Mouse (Mus musculus): ENCODE data around the gene Olfr714. TPM values are rescaled to one million over a fixed set of nuclear protein-coding genes. Genes with fewer than 3 reads are reported as not detected.

Olfr714 gene
- not detected in 2 replicates for polyA plus RNA-seq (2012)

GRCm38 (mm10) chr7:107070681-107071080 is at the start of gene Olfr714:
Gene Olfr714, plus strand, starts transcription at chr7:107070981.

DNA sequence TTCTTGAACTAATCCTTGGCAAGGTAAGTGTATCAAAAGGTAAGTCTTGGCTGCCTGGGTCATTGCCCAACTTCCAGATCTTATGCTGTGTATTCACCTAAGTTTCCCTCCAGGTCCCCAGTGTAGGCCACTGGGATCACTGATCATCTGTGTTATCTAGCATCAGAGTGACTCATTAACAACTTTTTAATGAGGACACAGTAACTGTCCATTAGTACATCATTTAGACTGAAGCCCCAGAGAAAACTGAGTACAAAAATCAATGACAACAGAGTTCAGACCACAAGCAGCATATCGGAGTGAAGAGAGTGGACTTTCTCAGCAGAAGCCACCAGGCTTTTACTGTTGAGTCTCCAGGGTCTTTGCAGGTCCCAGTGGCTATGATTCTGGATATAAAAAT is 39.9 kb upstream of the Olfr714 start, which contains the start of gene Olfr713:
Gene Olfr713 (plus strand): TSS at position 301 of the 400 bp plus-strand sequence.

DNA sequence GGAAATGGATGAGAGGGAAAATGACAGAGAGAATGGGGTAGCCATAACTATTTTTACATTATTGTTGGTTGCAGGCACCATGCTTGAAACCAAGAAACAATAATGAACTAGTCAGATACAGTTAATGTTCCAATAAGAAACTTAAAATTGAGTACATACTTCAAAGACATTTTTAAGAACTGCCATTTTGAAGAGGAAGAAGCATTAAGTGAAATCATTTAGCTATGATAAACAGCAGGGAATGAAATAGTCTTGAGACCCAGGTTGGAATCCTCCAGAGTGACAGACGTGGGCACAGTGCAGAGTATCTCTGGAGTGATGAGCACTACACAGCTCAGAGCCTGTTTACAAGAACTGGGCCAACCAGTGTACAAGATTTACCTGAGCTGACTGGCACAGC is 22.1 kb downstream of the Olfr714 start, which contains the start of gene Olfr17:
Gene Olfr17 (plus strand): TSS at position 301 of the 400 bp plus-strand sequence.

GRCm38 (mm10) chr7:107110269-107110668 is 39.5 kb downstream of the Olfr714 start, which contains the start of gene Olfr715b:
Gene Olfr715b, minus strand, starts transcription at chr7:107110369.

Other genes starting within 250 kb of the Olfr714 start
- gene Olfr702, start 237.1 kb upstream of the Olfr714 start, polyA plus RNA-seq (2012): not detected in 2 replicates
- not detected in 2 replicates for gene Olfr703, start 227.6 kb upstream of the Olfr714 start, polyA plus RNA-seq (2012)
- not detected in 2 replicates for gene Olfr704, start 207.8 kb upstream of the Olfr714 start, polyA plus RNA-seq (2012)
- gene Olfr705, start 194.1 kb upstream of the Olfr714 start, polyA plus RNA-seq (2012): not detected in 2 replicates
- gene Olfr706, start 182.8 kb upstream of the Olfr714 start, polyA plus RNA-seq (2012): not detected in 2 replicates
- gene Olfr707, start 169.7 kb upstream of the Olfr714 start, polyA plus RNA-seq (2012): not detected in 2 replicates
- not detected in 2 replicates for gene Olfr1532-ps1, start 163.0 kb upstream of the Olfr714 start, polyA plus RNA-seq (2012)
- not detected in 2 replicates for gene Olfr709-ps1, start 138.8 kb upstream of the Olfr714 start, polyA plus RNA-seq (2012)
- gene Olfr710, start 122.7 kb upstream of the Olfr714 start, polyA plus RNA-seq (2012): not detected in 2 replicates
- gene Olfr6, start 107.0 kb upstream of the Olfr714 start, polyA plus RNA-seq (2012): not detected in 2 replicates
- gene Olfr711, start 95.5 kb upstream of the Olfr714 start, polyA plus RNA-seq (2012): not detected in 2 replicates
- gene Olfr2, start 64.9 kb upstream of the Olfr714 start, polyA plus RNA-seq (2012): 0.10 and 0.13 TPM in 2 replicates
- 0.01 TPM in 1 of 2 replicates, not detected in the other for gene Olfr713, start 39.8 kb upstream of the Olfr714 start, polyA plus RNA-seq (2012)
- not detected in 2 replicates for gene Olfr17, start 22.2 kb downstream of the Olfr714 start, polyA plus RNA-seq (2012)
- not detected in 2 replicates for gene Olfr715b, start 39.4 kb downstream of the Olfr714 start, polyA plus RNA-seq (2012)
- gene Olfr715, start 60.1 kb downstream of the Olfr714 start, polyA plus RNA-seq (2012): not detected in 2 replicates
- gene Olfr716, start 67.3 kb downstream of the Olfr714 start, polyA plus RNA-seq (2012): not detected in 2 replicates
- gene Nlrp14, start 96.0 kb downstream of the Olfr714 start, polyA plus RNA-seq (2012): 0.02 TPM in 1 of 2 replicates, not detected in the other
- gene Rbmxl2, start 138.5 kb downstream of the Olfr714 start, polyA plus RNA-seq (2012): not detected in 2 replicates